Mouse (Mus musculus): ENCODE measurements around the gene Olfr1466. TPM values are rescaled to one million over a fixed set of nuclear protein-coding genes. Genes with fewer than 3 reads are reported as not detected.

Gene Olfr1466
- polyA plus RNA-seq (2015; fragmentation: Nextera tagmentation; extraction: Ambion mirVana) = not detected in 2 replicates

DNA sequence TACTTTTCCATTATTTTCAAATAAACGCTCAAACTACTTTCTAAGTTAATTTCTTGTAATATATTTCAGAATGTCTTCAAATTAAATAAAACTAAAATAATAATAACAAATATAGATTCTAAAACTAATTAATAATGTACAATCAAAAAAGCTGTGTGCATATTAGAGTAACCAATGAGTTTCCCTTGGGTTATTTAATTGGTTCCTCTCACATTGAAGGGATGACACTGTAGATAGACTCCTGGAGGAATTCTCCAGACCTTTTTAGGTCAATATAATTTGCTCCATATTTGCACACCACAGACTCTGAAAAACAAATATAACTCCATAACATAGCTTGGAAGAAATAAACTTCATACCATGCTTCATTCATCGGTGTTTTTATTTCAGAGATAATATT, at the start of gene Olfr1466:
Gene Olfr1466 (plus strand): TSS at position 301 of the 400 bp plus-strand sequence.
- no peaks in the 10 kb centered on the region for H3K4me1 ChIP-seq (ENCODE audit: control insufficient read depth, insufficient read depth, low read length)
- no peak within 1 kb of the TSS for H3K4me3 ChIP-seq (ENCODE audit: low read length)
- H3K4me2 ChIP-seq (ENCODE audit: low read depth, low read length) = no peak within 1 kb of the TSS
- no peaks in the 10 kb centered on the region for H3K9me3 ChIP-seq (ENCODE audit: control insufficient read depth, low read length)
- no peak for ATAC-seq
- no peaks in the 10 kb centered on the region for H3K36me3 ChIP-seq (ENCODE audit: control insufficient read depth, insufficient read depth, low read length)
- H3K27ac ChIP-seq (ENCODE audit: low read length) = no peak within 1 kb of the TSS
- no peak within 1 kb of the TSS for H3K9ac ChIP-seq (ENCODE audit: low read depth, low read length)
- H3K27me3 ChIP-seq (replicated peaks; ENCODE audit: control insufficient read depth, insufficient read depth, low read length) = no peaks in the 10 kb centered on the region
- WGBS = 84% methylated on average over 2 of the region's 2 CpGs

GRCm38 (mm10) chr19:13315441-13315840, 23.2 kb upstream of the Olfr1466 start, which contains the start of gene Olfr1465:
Olfr1465 (minus strand) TSS chr19:13315541.
- Histone ChIP-seq H3K4me1 (ENCODE audit: control insufficient read depth, insufficient read depth, low read length) (no peaks in the 10 kb centered on the region), H3K36me3 (ENCODE audit: control insufficient read depth, insufficient read depth, low read length) (no peaks in the 10 kb centered on the region), H3K9ac (ENCODE audit: low read depth, low read length) (no peak within 1 kb of the TSS), H3K4me2 (ENCODE audit: low read depth, low read length) (no peak within 1 kb of the TSS), H3K27ac (ENCODE audit: low read length) (no peak within 1 kb of the TSS), H3K4me3 (ENCODE audit: low read length) (no peak within 1 kb of the TSS), H3K27me3 (replicated peaks; ENCODE audit: control insufficient read depth, insufficient read depth, low read length) (no peaks in the 10 kb centered on the region), H3K9me3 (ENCODE audit: control insufficient read depth, low read length) (peaks cover 4% of the 10 kb centered on the region; the same call in 1 of the 2 replicates)
- ATAC-seq = no peak

DNA sequence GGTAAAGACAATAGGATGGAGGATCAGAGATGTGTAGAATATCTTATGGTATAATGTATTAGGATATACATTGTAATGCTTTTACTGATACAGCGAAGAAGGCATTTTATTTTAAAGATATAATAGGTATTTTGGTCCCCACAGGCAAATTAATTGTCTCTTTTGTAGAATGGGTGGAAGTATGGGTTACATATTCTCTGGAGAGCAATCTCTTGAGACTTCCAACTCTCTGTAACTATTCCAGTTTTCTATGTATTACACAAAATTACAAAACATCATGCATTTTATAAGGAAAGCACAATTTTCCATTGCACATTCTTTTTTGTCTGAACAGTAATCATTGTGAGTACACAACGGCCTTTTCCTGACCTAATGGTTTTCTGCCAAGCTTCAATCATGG, 23.3 kb downstream of the Olfr1466 start, which contains the start of gene Olfr1467:
Gene Olfr1467 (plus strand): TSS at position 301 of the 400 bp plus-strand sequence.
- Histone ChIP-seq H3K4me3 (ENCODE audit: low read length) (no peak within 1 kb of the TSS), H3K27me3 (replicated peaks; ENCODE audit: control insufficient read depth, insufficient read depth, low read length) (no peaks in the 10 kb centered on the region), H3K27ac (ENCODE audit: low read length) (no peak within 1 kb of the TSS), H3K4me1 (ENCODE audit: control insufficient read depth, insufficient read depth, low read length) (no peaks in the 10 kb centered on the region), H3K9me3 (ENCODE audit: control insufficient read depth, low read length) (no peaks in the 10 kb centered on the region), H3K36me3 (ENCODE audit: control insufficient read depth, insufficient read depth, low read length) (no peaks in the 10 kb centered on the region), H3K4me2 (ENCODE audit: low read depth, low read length) (no peak within 1 kb of the TSS), H3K9ac (ENCODE audit: low read depth, low read length) (no peak within 1 kb of the TSS)
- no peak for ATAC-seq
- WGBS = 67% methylated on average over 2 of the region's 2 CpGs

Other genes with a start within 250 kb of the Olfr1466 start
- gene Olfr1457, start 241.0 kb upstream of the Olfr1466 start, polyA plus RNA-seq (2015; fragmentation: Nextera tagmentation; extraction: Ambion mirVana) = not detected in 2 replicates
- not detected in 2 replicates for gene Olfr1458, start 232.1 kb upstream of the Olfr1466 start, polyA plus RNA-seq (2015; fragmentation: Nextera tagmentation; extraction: Ambion mirVana)
- not detected in 2 replicates for gene Olfr1459, start 189.3 kb upstream of the Olfr1466 start, polyA plus RNA-seq (2015; fragmentation: Nextera tagmentation; extraction: Ambion mirVana)
- not detected in 2 replicates for gene Olfr1461, start 175.9 kb upstream of the Olfr1466 start, polyA plus RNA-seq (2015; fragmentation: Nextera tagmentation; extraction: Ambion mirVana)
- not detected in 2 replicates for gene Olfr1462, start 153.1 kb upstream of the Olfr1466 start, polyA plus RNA-seq (2015; fragmentation: Nextera tagmentation; extraction: Ambion mirVana)
- gene Olfr1463, start 107.5 kb upstream of the Olfr1466 start, polyA plus RNA-seq (2015; fragmentation: Nextera tagmentation; extraction: Ambion mirVana) = not detected in 2 replicates
- gene Olfr1465, start 23.3 kb upstream of the Olfr1466 start, polyA plus RNA-seq (2015; fragmentation: Nextera tagmentation; extraction: Ambion mirVana) = not detected in 2 replicates
- not detected in 2 replicates for gene Olfr1467, start 23.4 kb downstream of the Olfr1466 start, polyA plus RNA-seq (2015; fragmentation: Nextera tagmentation; extraction: Ambion mirVana)
- gene Olfr1469, start 69.0 kb downstream of the Olfr1466 start, polyA plus RNA-seq (2015; fragmentation: Nextera tagmentation; extraction: Ambion mirVana) = not detected in 2 replicates
- gene Olfr1471, start 104.5 kb downstream of the Olfr1466 start, polyA plus RNA-seq (2015; fragmentation: Nextera tagmentation; extraction: Ambion mirVana) = not detected in 2 replicates
- gene Olfr1472, start 117.2 kb downstream of the Olfr1466 start, polyA plus RNA-seq (2015; fragmentation: Nextera tagmentation; extraction: Ambion mirVana) = not detected in 2 replicates
- gene Olfr1474, start 130.7 kb downstream of the Olfr1466 start, polyA plus RNA-seq (2015; fragmentation: Nextera tagmentation; extraction: Ambion mirVana) = not detected in 2 replicates
- gene Olfr1475, start 141.3 kb downstream of the Olfr1466 start, polyA plus RNA-seq (2015; fragmentation: Nextera tagmentation; extraction: Ambion mirVana) = not detected in 2 replicates
- not detected in 2 replicates for gene Olfr1477, start 161.7 kb downstream of the Olfr1466 start, polyA plus RNA-seq (2015; fragmentation: Nextera tagmentation; extraction: Ambion mirVana)
- gene Olfr1480, start 189.1 kb downstream of the Olfr1466 start, polyA plus RNA-seq (2015; fragmentation: Nextera tagmentation; extraction: Ambion mirVana) = not detected in 2 replicates
- not detected in 2 replicates for gene Olfr1484, start 244.6 kb downstream of the Olfr1466 start, polyA plus RNA-seq (2015; fragmentation: Nextera tagmentation; extraction: Ambion mirVana)